Mouse (Mus musculus): ENCODE data around the gene Tgfb2.

- TF ChIP-seq POLR2A (IDR thresholded peaks at IDR 0.05; ENCODE audit: borderline replicate concordance, control insufficient read depth, low read depth, low read length) (no peak), CTCF (IDR thresholded peaks at IDR 0.05; ENCODE audit: control insufficient read depth, insufficient read depth, low read length) (no peak)
Measured at GRCm38 (mm10) chr1:186581666-186582065, 124.1 kb downstream of the Tgfb2 start.
